Mouse (Mus musculus): Measurements from ENCODE around the gene Cwf19l2. TPM values are rescaled to one million over a fixed set of nuclear protein-coding genes. Genes with fewer than 3 reads are reported as not detected.
"Not testable (repeated sequence)": the region's sequence is repeated elsewhere in the genome, so short reads cannot be mapped to it uniquely, and the experiment has no call there.

The Cwf19l2 gene
- total RNA-seq (2021) = 10 to 100 TPM; 11.8 to 13.1 TPM

- peak; percentile 68 for DNase-seq (ENCODE audit: low spot score)
- intact Hi-C loops (cut with DNase I) = loop anchor here (5.0 kb wide), 1 partner anchor 66 kb away; the partner anchor contains the start of gene Alkbh8
Observed at GRCm38 (mm10) chr9:3403251-3404208, at the start of gene Cwf19l2. Cwf19l2 (plus strand) TSS chr9:3403592.

GRCm38 (mm10) chr9:3376323-3376722 lies 27.1 kb upstream of the Cwf19l2 start:
- DNase-seq (ENCODE audit: low spot score); intact Hi-C loops (cut with DNase I): not testable (repeated sequence)

GRCm38 (mm10) chr9:3404372-3404771 lies 980 bp downstream of the Cwf19l2 start:
- no peak for DNase-seq (ENCODE audit: low spot score)
- intact Hi-C loops (cut with DNase I) = loop anchor here (5.0 kb wide), 1 partner anchor 67 kb away; the partner anchor contains the start of gene Alkbh8

- DNase-seq (ENCODE audit: low spot score); intact Hi-C loops (cut with DNase I): not testable (repeated sequence)
Observed at GRCm38 (mm10) chr9:3439555-3440300, 36.3 kb downstream of the Cwf19l2 start.

- no peak for DNase-seq (ENCODE audit: low spot score)
- intact Hi-C loops (cut with DNase I) = no loop called here
Observed at GRCm38 (mm10) chr9:3471897-3472296, 68.5 kb downstream of the Cwf19l2 start.

- no peak for DNase-seq (ENCODE audit: low spot score)
- intact Hi-C loops (cut with DNase I) = no loop called here
Observed at GRCm38 (mm10) chr9:3518645-3519044, 115.3 kb downstream of the Cwf19l2 start.

- intact Hi-C loops (cut with DNase I) = no loop called here
- no peak for DNase-seq (ENCODE audit: low spot score)
Observed at GRCm38 (mm10) chr9:3519178-3519577, 115.8 kb downstream of the Cwf19l2 start.

GRCm38 (mm10) chr9:3521031-3521430 lies 117.6 kb downstream of the Cwf19l2 start:
- intact Hi-C loops (cut with DNase I) = no loop called here
- no peak for DNase-seq (ENCODE audit: low spot score)

Other genes starting within 250 kb of the Cwf19l2 start
- 10 to 100 TPM; 14.6 to 17.8 TPM for gene Alkbh8, start 68.5 kb upstream of the Cwf19l2 start, total RNA-seq (2021)
- 1 to 10 TPM; 8.5 to 9.7 TPM for gene Gucy1a2, start 129.2 kb downstream of the Cwf19l2 start, total RNA-seq (2021)

All from heart, postnatal 25 days (tissue).